Mouse (Mus musculus) megakaryocyte, adult 5-6 weeks (primary cell): ENCODE data around the gene Foxred2. TPM values are rescaled to one million over a fixed set of nuclear protein-coding genes. Genes with fewer than 3 reads are reported as not detected.

ENCODE experiments used
- ATAC-seq: 2 replicates; pipeline ENCODE4 v1.8.0; 2016; ENCODE audit warnings: mild to moderate bottlenecking, inconsistent platforms; ENCODE audit not compliant: poor library complexity, severe bottlenecking
- total RNA-seq, 2 experiments: library from RNA; stranded (forward) in 1 of 2; stranded (reverse) in 1 of 2; fragments of 153-499, 151-499 nt in 1 of 2; fragments of 221-1000, 200-1000 nt in 1 of 2; gene quantifications; 2 replicates each; pipeline versions ENCODE4 v1.2.3 to v1.2.4; 2015 to 2017

The Foxred2 gene
- total RNA-seq (2015) (30.7 and 38.2 TPM in 2 replicates), total RNA-seq (2017) (30.2 and 31.5 TPM in 2 replicates)

GRCm38 (mm10) chr15:77956404-77956901, at the start of gene Foxred2:
Foxred2 (minus strand) TSS chr15:77956722.
- peak; percentile 100 for ATAC-seq

- no peak for ATAC-seq
These were observed 47.4 kb upstream of the Foxred2 start for GRCm38 (mm10) chr15:78003929-78004328.

GRCm38 (mm10) chr15:78001400-78001799, 44.9 kb upstream of the Foxred2 start:
- ATAC-seq = no peak

GRCm38 (mm10) chr15:77988541-77988940, 32.0 kb upstream of the Foxred2 start:
- ATAC-seq = no peak

- no peak for ATAC-seq
These were observed 26.9 kb upstream of the Foxred2 start for GRCm38 (mm10) chr15:77983391-77983790.

GRCm38 (mm10) chr15:77982195-77982939, 25.8 kb upstream of the Foxred2 start:
- peak; percentile 59 for ATAC-seq

- no peak for ATAC-seq
These were observed 24.7 kb upstream of the Foxred2 start for GRCm38 (mm10) chr15:77981181-77981680.

GRCm38 (mm10) chr15:77979427-77979865, 22.9 kb upstream of the Foxred2 start:
- ATAC-seq = no peak

GRCm38 (mm10) chr15:77977663-77978062, 21.1 kb upstream of the Foxred2 start:
- ATAC-seq = no peak

- ATAC-seq = no peak
These were observed 17.8 kb upstream of the Foxred2 start for GRCm38 (mm10) chr15:77974165-77974841.

GRCm38 (mm10) chr15:77970470-77971292, 14.2 kb upstream of the Foxred2 start, which contains the start of gene Eif3d:
Eif3d (minus strand) TSS chr15:77970813.
- ATAC-seq = peak; percentile 93

- ATAC-seq = no peak
These were observed 13.5 kb upstream of the Foxred2 start for GRCm38 (mm10) chr15:77969940-77970469.

- ATAC-seq = no peak
These were observed 8.6 kb upstream of the Foxred2 start for GRCm38 (mm10) chr15:77965117-77965528.

GRCm38 (mm10) chr15:77962447-77962846, 5.9 kb upstream of the Foxred2 start:
- no peak for ATAC-seq

GRCm38 (mm10) chr15:77960693-77961092, 4.2 kb upstream of the Foxred2 start:
- ATAC-seq = no peak

- ATAC-seq = no peak
These were observed 1.5 kb upstream of the Foxred2 start for GRCm38 (mm10) chr15:77958071-77958470.

- no peak for ATAC-seq
These were observed 1.1 kb upstream of the Foxred2 start for GRCm38 (mm10) chr15:77957625-77958024.

GRCm38 (mm10) chr15:77955440-77956403, 800 bp downstream of the Foxred2 start:
- ATAC-seq = 0 out of 2 replicates have a peak, but pooled peaks have one; percentile 2

GRCm38 (mm10) chr15:77954362-77954761, 2.2 kb downstream of the Foxred2 start:
- ATAC-seq = no peak
